Mouse (Mus musculus) left cerebral cortex, postnatal 4 days (tissue): ENCODE measurements around the gene 1700125H20Rik. TPM values are rescaled to one million over a fixed set of nuclear protein-coding genes. Genes with fewer than 3 reads are reported as not detected.
"Not testable (repeated sequence)": the region's sequence is repeated elsewhere in the genome, so short reads cannot be mapped to it uniquely, and the experiment has no call there.

Experiments used
- DNase-seq: peaks from one replicate; pipeline ENCODE4 v3.0.0-alpha.2; 2022
- intact Hi-C: fragments of 180-260 bp; cut with DNase I; formaldehyde crosslinking; loops from one replicate; pipeline ENCODE4 v1.15.1; 2025
- total RNA-seq, 2 experiments: library from RNA; stranded (reverse); gene quantifications; 2 replicates each; pipeline ENCODE4 v1.2.3; 2021

The 1700125H20Rik gene
- under 1 TPM in 1 of 2 experiments, not detected in 1; 0.80 TPM for total RNA-seq

- intact Hi-C loops, result no loop called here
- DNase-seq, result peak; percentile 95
Measured at GRCm38 (mm10) chr11:85170058-85170740, at the start of gene 1700125H20Rik. TSS of gene 1700125H20Rik (plus strand) at chr11:85170404.

GRCm38 (mm10) chr11:85122073-85122472 is 48.1 kb upstream of the 1700125H20Rik start:
- intact Hi-C loops, result no loop called here
- DNase-seq, result no peak

GRCm38 (mm10) chr11:85123267-85123992 is 46.8 kb upstream of the 1700125H20Rik start:
- no peak for DNase-seq
- intact Hi-C loops, result no loop called here

GRCm38 (mm10) chr11:85126257-85127102 is 43.7 kb upstream of the 1700125H20Rik start:
- intact Hi-C loops, result no loop called here
- no peak for DNase-seq

- intact Hi-C loops, result no loop called here
- no peak for DNase-seq
Measured at GRCm38 (mm10) chr11:85128883-85129282, 41.3 kb upstream of the 1700125H20Rik start.

- intact Hi-C loops, result loop anchor here (10.0 kb wide), 1 partner anchor 1943 kb away; the partner anchor contains the start of gene Gdpd1
- no peak for DNase-seq
Measured at GRCm38 (mm10) chr11:85131542-85131941, 38.7 kb upstream of the 1700125H20Rik start.

GRCm38 (mm10) chr11:85138776-85139474 is 31.3 kb upstream of the 1700125H20Rik start:
- intact Hi-C loops, result loop anchor here (10.0 kb wide), 1 partner anchor 1936 kb away; the partner anchor contains the start of gene Gdpd1
- peak; percentile 21 for DNase-seq

- peak; percentile 98 for DNase-seq
- intact Hi-C loops, result loop anchor here (10.0 kb wide), 1 partner anchor 1935 kb away; the partner anchor contains the start of gene Gdpd1
Measured at GRCm38 (mm10) chr11:85139581-85140540, 30.3 kb upstream of the 1700125H20Rik start, which contains the start of gene Usp32. TSS of gene Usp32 (minus strand) at chr11:85140161.

- no peak for DNase-seq
- intact Hi-C loops, result no loop called here
Measured at GRCm38 (mm10) chr11:85152256-85152930, 17.8 kb upstream of the 1700125H20Rik start.

- intact Hi-C loops, result no loop called here
- no peak for DNase-seq
Measured at GRCm38 (mm10) chr11:85157301-85157700, 12.9 kb upstream of the 1700125H20Rik start.

GRCm38 (mm10) chr11:85163014-85163413 is 7.2 kb upstream of the 1700125H20Rik start:
- DNase-seq, intact Hi-C loops: not testable (repeated sequence)

- intact Hi-C loops, result no loop called here
- DNase-seq, result no peak
Measured at GRCm38 (mm10) chr11:85164371-85164770, 5.8 kb upstream of the 1700125H20Rik start.

- intact Hi-C loops, result no loop called here
- DNase-seq, result no peak
Measured at GRCm38 (mm10) chr11:85167503-85167902, 2.7 kb upstream of the 1700125H20Rik start.

GRCm38 (mm10) chr11:85170833-85171232 is 629 bp downstream of the 1700125H20Rik start:
- no peak for DNase-seq
- intact Hi-C loops, result no loop called here

GRCm38 (mm10) chr11:85175941-85176340 is 5.7 kb downstream of the 1700125H20Rik start:
- DNase-seq, result no peak
- intact Hi-C loops, result no loop called here

GRCm38 (mm10) chr11:85177761-85178160 is 7.6 kb downstream of the 1700125H20Rik start:
- no peak for DNase-seq
- intact Hi-C loops, result no loop called here

GRCm38 (mm10) chr11:85178413-85178812 is 8.2 kb downstream of the 1700125H20Rik start:
- no peak for DNase-seq
- intact Hi-C loops, result no loop called here

GRCm38 (mm10) chr11:85182617-85183283 is 12.5 kb downstream of the 1700125H20Rik start:
- intact Hi-C loops, result loop anchor here (5.0 kb wide), 1 partner anchor 265 kb away; the partner anchor contains the start of gene Znhit3
- DNase-seq, result peak; percentile 89
